ENCODE assay signal across 8 mouse cellular contexts in the genomic region with DNA sequence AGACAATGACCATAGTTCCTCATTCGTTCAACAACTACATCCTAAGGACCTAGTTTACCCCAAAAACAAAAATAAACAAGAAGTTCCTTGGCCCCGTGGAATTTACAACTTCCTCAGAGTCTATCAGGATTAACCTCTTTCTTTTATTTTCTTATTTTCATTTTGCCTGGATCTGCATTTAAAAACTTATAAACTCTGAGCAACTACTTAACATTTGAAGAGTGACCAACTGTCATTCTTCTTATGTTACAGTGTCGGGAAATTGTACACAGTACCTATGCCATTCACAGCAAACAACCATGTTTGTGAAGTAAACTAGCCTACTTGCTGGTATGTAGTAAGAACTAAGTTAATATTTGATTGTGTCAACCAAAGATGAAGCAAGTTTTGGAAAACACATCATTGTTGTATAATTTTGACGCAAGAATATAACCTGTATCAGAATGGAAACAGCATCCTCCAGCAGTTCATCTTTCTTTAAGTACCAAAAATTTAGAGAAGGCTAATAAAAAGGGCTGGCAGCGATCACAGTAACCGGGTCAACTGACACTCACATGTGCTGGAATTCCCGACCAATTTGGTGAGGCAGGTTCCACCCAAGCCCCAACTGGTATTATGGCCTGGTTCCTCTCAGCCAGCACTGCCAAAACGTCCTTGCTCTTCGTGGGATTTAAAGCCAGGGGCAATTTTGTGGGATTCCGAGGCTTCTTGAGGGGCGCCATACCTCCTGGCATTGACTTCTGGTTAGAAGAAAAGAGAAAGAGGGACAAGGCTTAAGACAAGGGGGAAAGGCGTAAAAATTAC. TPM values are rescaled to one million over a fixed set of nuclear protein-coding genes. Genes with fewer than 3 reads are reported as not detected.
DNase-seq lines count a peak whose midpoint lies in the region; ATAC-seq lines count a peak whose summit lies in the region.

No protein-coding gene starts in this region.

- DNase-seq in neural tube, embryonic 11.5 days (ENCODE audit: low spot score), result no peak
- DNase-seq in neural tube, embryonic 10.5 days (ENCODE audit: extremely low spot score, low spot score), result no peak
- peak; percentile 63 for DNase-seq in embryo, embryonic 10.5 days (ENCODE audit: low spot score)
- no peak for DNase-seq in left cerebral cortex, adult 11 months (ENCODE audit: low spot score)
- DNase-seq in layer of hippocampus, postnatal 36 days, result no peak

- peak overlapping the region; percentile 67 for H3K4me2 ChIP-seq in neural tube, embryonic 11.5 days (ENCODE audit: low read depth)
- peak overlapping the region; percentile 79 for H3K4me2 ChIP-seq in stomach, embryonic 14.5 days (replicated peaks; ENCODE audit: low read depth, low read length)

- H3K9ac ChIP-seq in neural tube, embryonic 11.5 days (ENCODE audit: low read length), result peak overlapping the region; percentile 89
- peak overlapping the region; percentile 89 for H3K9ac ChIP-seq in stomach, embryonic 14.5 days (replicated peaks; ENCODE audit: low read depth, low read length)

- H3K4me1 ChIP-seq in neural tube, embryonic 11.5 days (ENCODE audit: control insufficient read depth, insufficient read depth, low read length), result peaks cover 6% of the 10 kb centered on the region; the same call in 1 of the 2 replicates
- peaks cover 7% of the 10 kb centered on the region; the same call in 1 of the 2 replicates for H3K4me1 ChIP-seq in stomach, embryonic 14.5 days (ENCODE audit: control insufficient read depth, insufficient read depth, low read length)

- H3K9me3 ChIP-seq in neural tube, embryonic 11.5 days (ENCODE audit: control insufficient read depth, low read length), result no peaks in the 10 kb centered on the region
- H3K9me3 ChIP-seq in stomach, embryonic 14.5 days (ENCODE audit: control insufficient read depth, low read depth, low read length), result no peaks in the 10 kb centered on the region

- peak overlapping the region; percentile 86; the same call in 1 of the 2 replicates for H3K27ac ChIP-seq in neural tube, embryonic 11.5 days (ENCODE audit: low read depth, low read length)
- H3K27ac ChIP-seq in macrophage, result peak overlapping the region; percentile 62
- peak overlapping the region; percentile 92 for H3K27ac ChIP-seq in stomach, embryonic 14.5 days (ENCODE audit: low read length)

- no peaks in the 10 kb centered on the region for H3K79me2 ChIP-seq in macrophage (ENCODE audit: inconsistent target)

- peak; percentile 21 for ATAC-seq in neural tube, embryonic 11.5 days (ENCODE audit: insufficient read depth, low FRiP score, low TSS enrichment)
- ATAC-seq in hematopoietic stem cell, adult 5-6 weeks (replicated peaks in 1 of 2; ENCODE audit: insufficient read depth in 1 of 2, low FRiP score in 2 of 2, low TSS enrichment in 1 of 2, low read depth in 1 of 2, poor library complexity in 2 of 2, severe bottlenecking in 2 of 2), result peak; percentile 2 to 37; a peak in 1 of 4 replicates
- ATAC-seq in stomach, embryonic 14.5 days (ENCODE audit: insufficient number of reproducible peaks, insufficient read depth, low FRiP score, low read depth), result 0 out of 2 replicates have a peak, but pooled peaks have one; percentile 1

- 24% methylated on average over 12 of the region's 12 CpGs for WGBS in neural tube, embryonic 11.5 days
- WGBS in macrophage (ENCODE audit: missing documents), result 12% methylated on average over 12 of the region's 12 CpGs
- WGBS in stomach, embryonic 14.5 days, result 18% methylated on average over 12 of the region's 12 CpGs

- H3K27me3 ChIP-seq in neural tube, embryonic 11.5 days (ENCODE audit: control insufficient read depth, insufficient read depth, low read length), result no peaks in the 10 kb centered on the region
- no peaks in the 10 kb centered on the region for H3K27me3 ChIP-seq in stomach, embryonic 14.5 days (ENCODE audit: control insufficient read depth, insufficient read depth, low read length)

- H3K4me3 ChIP-seq in neural tube, embryonic 11.5 days (ENCODE audit: low read depth, low read length), result peak overlapping the region; percentile 69
- peak overlapping the region; percentile 67 for H3K4me3 ChIP-seq in macrophage (ENCODE audit: inconsistent target)
- H3K4me3 ChIP-seq in stomach, embryonic 14.5 days (ENCODE audit: low read depth, low read length), result peak overlapping the region; percentile 78

- no peaks in the 10 kb centered on the region for H3K36me3 ChIP-seq in neural tube, embryonic 11.5 days (ENCODE audit: control insufficient read depth, insufficient read depth, low read length)
- H3K36me3 ChIP-seq in macrophage (ENCODE audit: inconsistent target), result no peaks in the 10 kb centered on the region
- H3K36me3 ChIP-seq in stomach, embryonic 14.5 days (ENCODE audit: control insufficient read depth, insufficient read depth, low read length), result no peaks in the 10 kb centered on the region

RNA-seq across cellular contexts. Expression of a gene that starts 0.8 kb away (rescaled TPM):
- polyA plus RNA-seq in neural tube, embryonic 11.5 days (2014; fragmentation: Nextera tagmentation; extraction: Ambion mirVana), result 6.7 and 7.7 TPM in 2 replicates
- 18.2 and 20.9 TPM in 2 replicates for total RNA-seq in hematopoietic stem cell, adult 5-6 weeks (2017)
- 10 to 100 TPM in 3 of 26 experiments, 1 to 10 TPM in 23; 1.4 to 11.7 (median 5.7) TPM for total RNA-seq in macrophage (2018; cell fraction: chromatin; rRNA removed)
- 1 to 10 TPM in 14 of 26 experiments, under 1 TPM in 12; 0.62 to 2.2 (median 1.1) TPM for total RNA-seq in macrophage (2018; cell fraction: cytosol; rRNA removed)
- total RNA-seq in macrophage (2018; cell fraction: nucleus; rRNA removed), result 1 to 10 TPM; 1.2 to 9.3 (median 3.2) TPM
- polyA plus RNA-seq in macrophage (2018), result 0.39 to 1.2 TPM (median 0.57 TPM) in 3 replicates
- polyA plus RNA-seq in stomach, embryonic 14.5 days (2014; fragmentation: Nextera tagmentation; extraction: Ambion mirVana), result 8.6 and 9.9 TPM in 2 replicates
- 1 to 10 TPM; 1.9 to 2.2 TPM for total RNA-seq in layer of hippocampus, postnatal 36 days (2021)

RNA-seq across cellular contexts. Expression of a gene that starts 19.8 kb away (rescaled TPM):
- not detected in 2 replicates for polyA plus RNA-seq in neural tube, embryonic 11.5 days (2014; fragmentation: Nextera tagmentation; extraction: Ambion mirVana)
- not detected in 2 replicates for total RNA-seq in hematopoietic stem cell, adult 5-6 weeks (2017)
- not detected for total RNA-seq in macrophage (2018; cell fraction: chromatin; rRNA removed)
- under 1 TPM in 1 of 26 experiments, not detected in 25; 0.03 TPM for total RNA-seq in macrophage (2018; cell fraction: cytosol; rRNA removed)
- total RNA-seq in macrophage (2018; cell fraction: nucleus; rRNA removed), result under 1 TPM in 1 of 26 experiments, not detected in 25; 0.25 TPM
- not detected in 3 replicates for polyA plus RNA-seq in macrophage (2018)
- not detected in 2 replicates for polyA plus RNA-seq in stomach, embryonic 14.5 days (2014; fragmentation: Nextera tagmentation; extraction: Ambion mirVana)
- 10 to 100 TPM; 66.3 to 66.9 TPM for total RNA-seq in layer of hippocampus, postnatal 36 days (2021)

RNA-seq across cellular contexts. Expression of a gene that starts 54.3 kb away (rescaled TPM):
- 6.7 and 11.6 TPM in 2 replicates for polyA plus RNA-seq in neural tube, embryonic 11.5 days (2014; fragmentation: Nextera tagmentation; extraction: Ambion mirVana)
- total RNA-seq in hematopoietic stem cell, adult 5-6 weeks (2017), result 6.2 and 13.4 TPM in 2 replicates
- under 1 TPM in 1 of 26 experiments, not detected in 25; 0.13 TPM for total RNA-seq in macrophage (2018; cell fraction: chromatin; rRNA removed)
- total RNA-seq in macrophage (2018; cell fraction: cytosol; rRNA removed), result under 1 TPM in 4 of 26 experiments, not detected in 22; 0.03 to 0.14 (median 0.07) TPM
- total RNA-seq in macrophage (2018; cell fraction: nucleus; rRNA removed), result not detected
- polyA plus RNA-seq in macrophage (2018), result not detected in 3 replicates
- polyA plus RNA-seq in stomach, embryonic 14.5 days (2014; fragmentation: Nextera tagmentation; extraction: Ambion mirVana), result 8.9 and 12.0 TPM in 2 replicates
- 1 to 10 TPM; 5.4 to 7.0 TPM for total RNA-seq in layer of hippocampus, postnatal 36 days (2021)
